Mouse (Mus musculus) CH12.LX (cell line): ENCODE measurements around the gene Hk2.

Experiments
- CHD1 ChIP-seq: IDR thresholded peaks from 2 replicates; pipeline ENCODE4 v1.6.1; 2012; ENCODE audit warnings: low read depth, low read length, improper control_type of control experiment, inconsistent platforms
- CTCF ChIP-seq, 2 experiments: IDR thresholded peaks in 1 of 2; conservative IDR thresholded peaks in 1 of 2; 2 replicates each; pipeline ENCODE4 v1.5.1; 2011 to 2012; ENCODE audit warnings: low read depth in 2 of 2, low read length in 2 of 2, improper control_type of control experiment in 1 of 2, inconsistent platforms in 1 of 2, mild to moderate bottlenecking in 1 of 2, moderate library complexity in 1 of 2
- NRF1 ChIP-seq: IDR thresholded peaks from 2 replicates; pipeline ENCODE4 v1.6.1; 2014; ENCODE audit warnings: low read depth, mild to moderate bottlenecking, inconsistent platforms, low read length, improper control_type of control experiment, moderate library complexity
- POLR2A ChIP-seq: IDR thresholded peaks from 2 replicates; pipeline ENCODE4 v1.6.1; 2011; ENCODE audit warnings: low read depth, mild to moderate bottlenecking, improper control_type of control experiment, low read length

DNA sequence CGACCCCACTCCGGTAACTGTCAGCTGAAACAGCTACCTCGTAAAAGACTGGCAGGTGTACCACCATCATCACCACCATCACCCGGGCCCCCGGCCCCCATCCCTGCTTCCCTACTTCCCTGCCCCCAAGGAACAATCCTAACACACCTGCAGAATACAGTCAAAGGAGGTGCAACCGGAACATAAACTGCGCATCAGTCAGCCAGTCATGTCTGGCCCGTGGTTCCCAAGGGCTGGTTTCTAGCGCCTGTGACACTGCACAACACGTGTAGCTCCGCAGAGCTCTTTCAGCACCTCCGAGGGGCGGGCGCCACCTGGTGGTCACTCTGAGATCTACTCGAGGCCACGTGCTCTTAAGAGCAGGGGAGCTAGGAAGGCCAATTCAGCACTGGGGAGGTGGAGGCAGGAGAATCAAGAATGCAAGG, 71.6 kb downstream of the Hk2 start:
- peak; percentile 49 to 94 for TF ChIP-seq CTCF (conservative IDR thresholded peaks at IDR 0.05 in 1 of 2, IDR thresholded peaks at IDR 0.05 in 1 of 2; ENCODE audit: low read depth in 2 of 2, low read length in 2 of 2)
- no peak for TF ChIP-seq CHD1
- TF ChIP-seq NRF1 = 0 out of 2 replicates have a peak, but pooled peaks have one; percentile 13
- TF ChIP-seq POLR2A = 0 out of 2 replicates have a peak, but pooled peaks have one; percentile 17
